Mouse (Mus musculus): ENCODE results near the gene Relb. TPM values are rescaled to one million over a fixed set of nuclear protein-coding genes. Genes with fewer than 3 reads are reported as not detected.

Relb gene
- total RNA-seq (2023): 44.9 TPM

GRCm38 (mm10) chr7:19629361-19629734, at the start of gene Relb:
TSS of gene Relb (minus strand) at chr7:19629438.

GRCm38 (mm10) chr7:19677872-19678271, 48.6 kb upstream of the Relb start, which contains the start of gene Apoc2:
TSS of gene Apoc2 (minus strand) at chr7:19677941.

GRCm38 (mm10) chr7:19664955-19665841, 36.0 kb upstream of the Relb start, which contains the start of gene Clptm1:
TSS of gene Clptm1 (minus strand) at chr7:19665033.

GRCm38 (mm10) chr7:19603849-19604605, 25.2 kb downstream of the Relb start, which contains the start of gene Clasrp:
TSS of gene Clasrp (minus strand) at chr7:19604486.

GRCm38 (mm10) chr7:19577141-19577852, 51.9 kb downstream of the Relb start, which contains the start of the genes Zfp296 and Gemin7:
TSS of gene Zfp296 (plus strand) at chr7:19577287.
TSS of gene Gemin7 (minus strand) at chr7:19577595.

GRCm38 (mm10) chr7:19562643-19563410, 66.4 kb downstream of the Relb start, which contains the start of gene Ppp1r37:
TSS of gene Ppp1r37 (minus strand) at chr7:19563076.

Other genes with a start within 250 kb of the Relb start
- gene Ercc2, start 247.4 kb downstream of the Relb start, total RNA-seq (2023): 83.7 TPM
- gene Klc3, start 225.3 kb downstream of the Relb start, total RNA-seq (2023): 3.6 TPM
- gene Ckm, start 224.7 kb downstream of the Relb start, total RNA-seq (2023): not detected
- 26.6 TPM for gene Mark4, start 170.6 kb downstream of the Relb start, total RNA-seq (2023)
- not detected for gene Exoc3l2, start 166.1 kb downstream of the Relb start, total RNA-seq (2023)
- 3.8 TPM for gene Bloc1s3, start 121.1 kb downstream of the Relb start, total RNA-seq (2023)
- gene Trappc6a, start 121.0 kb downstream of the Relb start, total RNA-seq (2023): 24.3 TPM
- not detected for gene Nkpd1, start 111.6 kb downstream of the Relb start, total RNA-seq (2023)
- 51.4 TPM for gene Ppp1r37, start 66.4 kb downstream of the Relb start, total RNA-seq (2023)
- gene Zfp296, start 52.2 kb downstream of the Relb start, total RNA-seq (2023): 2.4 TPM
- 48.1 TPM for gene Gemin7, start 51.8 kb downstream of the Relb start, total RNA-seq (2023)
- gene Clasrp, start 25.0 kb downstream of the Relb start, total RNA-seq (2023): 87.8 TPM
- 70.1 TPM for gene Clptm1, start 35.6 kb upstream of the Relb start, total RNA-seq (2023)
- 2.1 TPM for gene Apoc2, start 48.5 kb upstream of the Relb start, total RNA-seq (2023)
- gene Gm44805, start 52.0 kb upstream of the Relb start, total RNA-seq (2023): not detected
- gene Apoc4, start 52.0 kb upstream of the Relb start, total RNA-seq (2023): not detected
- gene Apoc1, start 63.2 kb upstream of the Relb start, total RNA-seq (2023): 1.4 TPM
- gene Apoe, start 69.8 kb upstream of the Relb start, total RNA-seq (2023): 33.1 TPM
- 59.7 TPM for gene Tomm40, start 86.0 kb upstream of the Relb start, total RNA-seq (2023)
- gene Nectin2, start 121.0 kb upstream of the Relb start, total RNA-seq (2023): not detected
- gene Bcam, start 141.6 kb upstream of the Relb start, total RNA-seq (2023): not detected
- gene Cblc, start 167.4 kb upstream of the Relb start, total RNA-seq (2023): 1.0 TPM
- 14.5 TPM for gene Bcl3, start 193.3 kb upstream of the Relb start, total RNA-seq (2023)
- gene Gm19345, start 222.6 kb upstream of the Relb start, total RNA-seq (2023): not detected
- gene Ceacam16, start 231.9 kb upstream of the Relb start, total RNA-seq (2023): 2.1 TPM

Data from CD8-positive naive resting alpha-beta T cell, adult 57 days (primary cell).